Mouse (Mus musculus) MEL-GATA-1-ER (cell line): Measurements from ENCODE around the gene Supt3.
A peak's percentile ranks its signal among the peaks of the same experiment; 100 is the strongest.

Source experiments
- DNase-seq: peaks from one replicate; pipeline ENCODE4 v3.0.0-alpha.2; 2012; ENCODE audit warnings: low read depth; ENCODE audit errors: extremely low read depth

Supt3 gene

DNA sequence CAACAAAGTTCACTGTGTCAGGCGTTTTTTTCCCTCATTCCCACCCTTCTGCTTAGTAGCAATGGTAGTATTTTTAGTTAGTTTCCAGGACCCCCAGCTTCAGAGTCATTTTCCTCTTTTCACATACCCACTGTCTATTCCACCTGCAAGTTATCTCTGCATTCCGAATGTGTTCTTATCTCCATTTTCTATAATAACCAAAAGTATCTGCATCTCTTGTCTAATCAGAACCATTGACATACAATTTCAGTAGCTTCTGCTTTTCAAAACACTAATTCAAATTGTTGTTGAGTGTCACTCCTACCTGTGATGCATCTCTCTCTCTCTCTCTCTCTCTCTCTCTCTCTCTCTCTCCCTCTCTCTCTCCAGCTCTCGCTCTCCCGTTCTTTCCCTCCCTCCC lies 3.4 kb downstream of the Supt3 start:
- DNase-seq = no peak

DNA sequence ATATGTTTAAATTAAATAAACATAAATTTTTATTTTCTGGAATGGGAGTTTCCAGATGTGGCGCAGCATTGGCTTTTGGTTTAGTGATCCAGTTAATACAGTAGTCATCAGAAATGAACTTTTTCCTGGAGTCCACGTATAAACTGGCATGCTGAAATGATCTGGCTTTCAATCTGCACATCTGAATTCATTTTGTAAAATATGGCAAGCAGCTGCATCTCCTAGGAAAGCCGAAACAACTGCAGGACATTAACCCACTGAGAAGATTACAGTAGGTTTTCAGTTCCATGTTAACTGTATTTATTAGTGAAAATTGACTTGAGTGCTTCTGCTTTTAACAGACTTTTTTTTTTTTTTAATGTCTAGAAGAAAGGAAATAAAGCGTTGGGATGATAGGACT lies 5.4 kb downstream of the Supt3 start:
- no peak for DNase-seq

DNA sequence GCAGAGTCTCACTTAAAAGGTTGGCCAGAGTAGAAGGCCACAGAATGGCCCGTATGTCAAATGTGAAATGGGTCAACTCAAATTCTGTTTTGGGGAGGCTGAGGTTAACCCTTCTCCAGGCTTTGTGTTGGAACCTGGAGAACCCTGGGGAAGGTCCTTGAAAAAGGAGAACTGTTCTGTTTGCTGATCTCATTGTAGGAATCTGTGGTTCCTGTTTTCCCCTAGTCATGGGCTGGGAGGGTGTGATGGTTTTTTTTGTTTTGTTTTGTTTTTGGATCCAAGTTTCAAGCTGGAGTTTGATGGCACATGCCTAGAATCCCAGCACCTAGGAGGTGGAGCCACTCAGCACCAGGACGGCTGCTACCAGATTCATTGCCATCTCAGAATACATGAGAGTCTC lies 6.2 kb downstream of the Supt3 start:
- DNase-seq = peak; percentile 55

DNA sequence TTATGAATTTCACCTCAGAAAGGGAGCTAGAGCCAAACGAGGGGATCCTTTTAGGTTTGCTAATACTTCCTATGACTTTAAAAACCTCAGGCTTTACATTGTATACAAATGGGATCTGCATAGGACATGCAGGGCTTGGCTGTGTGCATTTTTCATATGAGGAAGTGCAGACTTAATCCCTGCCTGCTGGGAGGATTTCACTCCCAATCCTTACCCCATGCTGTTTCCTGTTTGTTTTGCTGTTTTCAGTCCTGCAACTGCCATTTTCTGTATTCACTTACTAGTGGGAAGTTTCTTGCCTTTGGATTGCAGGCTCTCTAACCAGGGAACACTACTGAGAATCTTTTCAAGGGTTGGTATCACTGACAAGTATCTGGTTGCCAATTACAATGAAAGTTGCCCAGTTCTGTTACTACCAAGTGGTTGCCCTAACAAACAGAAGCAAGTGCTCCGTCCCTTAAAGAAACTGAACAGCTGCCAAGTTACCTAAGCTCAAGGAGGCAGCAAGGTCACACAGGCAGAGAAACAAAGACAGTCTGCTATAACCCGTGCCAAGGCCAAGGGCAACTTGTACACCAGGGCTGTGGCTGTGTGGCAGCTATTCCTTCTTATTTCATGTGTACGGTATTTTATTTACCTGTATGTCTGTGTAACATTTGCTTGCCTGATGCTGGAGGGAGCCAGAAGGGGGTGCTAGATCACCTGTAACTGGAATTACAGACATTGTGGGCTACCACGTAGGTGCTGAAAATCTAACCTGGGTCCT lies 12.2 kb downstream of the Supt3 start:
- DNase-seq = no peak

DNA sequence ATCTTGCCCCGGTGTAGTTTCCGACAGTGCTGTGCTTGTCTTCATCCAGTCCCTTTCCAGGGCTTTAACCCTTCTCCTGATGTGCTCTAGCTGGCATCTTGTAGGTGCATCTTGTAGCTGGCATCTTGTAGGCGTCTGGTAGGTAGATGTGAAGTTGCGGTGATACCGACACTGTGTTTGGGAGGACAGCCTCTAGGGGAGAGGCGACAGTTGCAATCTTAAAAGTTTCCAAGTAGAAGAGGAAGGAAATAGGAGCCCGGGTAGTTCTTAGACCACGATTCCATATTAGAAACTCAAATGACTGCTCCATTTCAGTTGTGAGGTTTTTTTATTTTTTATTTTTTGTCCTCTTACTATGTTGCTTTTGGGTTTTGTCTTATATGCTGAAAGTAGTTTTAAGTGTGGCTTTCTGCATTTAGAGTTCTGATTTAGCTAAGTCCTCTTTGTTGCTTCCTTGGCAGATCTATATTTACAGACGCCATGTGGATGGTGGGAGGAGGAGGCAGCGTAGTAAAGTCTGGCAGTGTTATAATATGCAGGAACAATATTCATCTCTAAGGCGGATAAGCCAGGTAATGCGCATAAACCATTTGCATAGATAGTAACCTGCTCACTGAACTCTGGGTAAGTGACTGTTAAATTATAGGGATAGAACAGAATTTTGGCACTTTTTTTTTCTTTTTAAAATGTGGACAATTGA lies 15.4 kb downstream of the Supt3 start:
- DNase-seq = no peak

DNA sequence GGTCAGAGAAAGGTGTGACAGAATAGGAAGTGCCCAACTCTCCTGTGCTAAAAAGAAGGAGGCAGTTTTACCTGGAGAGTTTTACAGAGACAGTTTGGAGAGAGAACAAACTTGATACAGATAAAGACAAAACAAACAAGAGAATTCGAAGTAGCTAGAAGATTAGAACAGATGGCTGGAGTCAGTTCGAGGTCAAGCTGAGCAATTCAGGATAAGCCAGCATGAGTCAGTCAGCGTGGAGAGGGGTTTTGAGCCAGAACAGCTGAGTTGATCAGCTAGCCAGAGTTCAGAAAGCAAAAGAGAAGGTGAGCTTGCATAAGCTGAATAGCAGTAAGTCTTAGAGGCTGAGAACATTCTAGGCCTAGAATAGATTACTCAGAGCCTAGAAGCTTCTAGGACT lies 20.4 kb downstream of the Supt3 start:
- DNase-seq = no peak

DNA sequence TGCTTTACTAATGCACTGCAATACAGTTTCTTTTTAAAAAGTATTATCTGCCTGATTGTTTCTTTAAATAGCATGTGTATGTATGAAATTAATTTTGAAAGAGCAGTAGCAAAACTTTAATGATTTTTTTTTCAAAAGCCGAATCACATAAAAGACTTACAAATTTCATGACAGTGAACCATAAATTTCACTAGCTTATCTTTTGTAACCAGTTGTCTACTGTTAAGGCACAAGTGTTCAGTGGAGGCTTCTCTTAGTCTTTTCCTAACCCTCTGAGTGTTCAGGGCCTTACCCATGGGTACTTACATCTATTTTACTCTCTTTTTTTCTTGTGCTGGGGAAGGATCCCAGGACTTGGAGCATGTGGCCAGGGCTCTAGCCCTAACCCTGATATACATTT lies 30.1 kb downstream of the Supt3 start:
- DNase-seq = no peak

DNA sequence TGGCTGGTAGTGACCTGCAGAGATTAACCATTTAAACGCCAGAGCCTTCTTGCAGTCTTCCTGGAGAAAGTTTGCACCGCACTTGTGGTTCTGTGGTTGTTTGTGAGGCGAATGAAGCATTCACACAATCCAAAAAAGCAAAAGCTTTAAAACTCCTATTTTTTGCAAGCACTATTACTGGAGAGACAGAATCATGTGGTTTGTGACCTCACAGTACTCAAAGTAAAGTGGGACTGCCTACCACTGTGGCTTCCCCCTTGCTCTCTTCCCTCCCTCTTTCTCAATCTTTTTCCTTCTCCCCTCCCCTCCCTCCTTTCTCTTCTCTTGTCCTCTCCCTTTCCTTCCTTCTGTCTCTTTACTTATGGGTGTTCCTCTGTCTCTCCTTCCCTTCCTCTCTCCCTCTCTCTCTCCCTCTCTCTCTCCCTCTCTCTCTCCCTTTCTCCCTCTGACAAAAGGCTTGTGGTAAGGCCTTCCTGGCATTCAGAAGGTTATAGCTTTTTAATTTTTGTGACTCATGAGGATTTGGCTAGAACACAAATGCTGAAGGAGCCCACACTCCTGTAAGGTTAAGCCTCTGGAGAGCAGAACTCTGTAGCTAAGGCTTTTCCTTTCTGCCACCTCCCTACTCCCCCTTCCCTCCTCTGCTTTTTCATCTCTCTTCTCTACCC lies 37.7 kb downstream of the Supt3 start, which contains the start of gene Runx2:
Gene Runx2 (minus strand): TSS at position 290 of the 668 bp plus-strand sequence.
- DNase-seq = no peak

DNA sequence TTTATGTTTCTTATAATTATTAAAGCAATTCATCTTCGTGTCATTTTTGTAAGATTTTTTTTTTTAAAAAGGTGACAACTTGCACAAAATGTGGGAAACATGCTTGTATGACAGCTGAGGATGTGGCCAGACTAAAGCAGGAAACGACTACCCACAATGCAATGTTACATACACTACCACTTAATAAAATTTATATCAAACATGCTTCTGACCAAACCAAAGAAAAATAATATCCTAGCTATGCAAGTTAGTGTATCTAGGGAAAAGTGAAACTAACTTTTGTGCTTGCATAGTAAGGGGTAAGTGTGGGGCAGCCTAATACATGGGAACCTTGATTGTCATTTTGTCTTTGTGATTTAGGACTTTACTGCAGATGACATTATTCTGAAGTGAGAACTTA lies 41.9 kb downstream of the Supt3 start:
- DNase-seq = no peak

DNA sequence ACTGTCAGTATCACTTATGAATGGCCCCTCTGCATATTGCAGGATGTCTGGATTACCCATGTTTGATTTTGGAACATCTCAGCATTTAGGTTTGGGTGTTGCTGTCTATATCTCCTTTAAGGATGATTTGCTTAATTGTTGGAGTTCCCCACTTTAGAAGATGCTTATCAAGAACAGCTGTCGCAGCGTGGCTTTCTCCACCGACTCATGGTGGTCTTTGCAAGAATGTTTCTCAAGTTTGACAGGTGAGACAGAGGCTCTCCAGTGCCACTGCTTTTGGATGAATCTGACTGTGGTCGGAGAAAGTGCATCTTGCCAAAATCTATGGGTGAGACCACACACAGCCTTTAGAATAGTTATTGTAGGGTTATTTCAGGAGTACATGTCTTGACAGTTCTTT lies 42.9 kb downstream of the Supt3 start:
- no peak for DNase-seq

DNA sequence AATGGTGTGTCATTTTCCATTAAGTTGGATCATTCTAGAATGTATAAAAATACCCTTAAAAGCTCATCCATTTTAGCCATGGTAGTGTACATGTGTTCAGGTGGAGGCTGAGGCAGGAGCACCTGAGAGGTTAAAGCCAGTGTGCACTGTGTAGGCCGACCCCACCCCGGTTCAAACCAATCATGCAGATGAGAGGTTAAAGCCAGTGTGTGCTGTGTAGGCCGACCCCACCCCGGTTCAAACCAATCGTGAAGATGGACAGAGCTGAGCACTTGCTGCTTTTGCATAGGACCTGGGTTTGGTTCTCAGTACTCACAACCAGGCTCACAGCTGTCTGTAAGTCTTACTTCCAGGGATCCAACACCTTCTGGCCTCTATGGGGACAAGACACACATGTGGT lies 45.0 kb downstream of the Supt3 start:
- no peak for DNase-seq

DNA sequence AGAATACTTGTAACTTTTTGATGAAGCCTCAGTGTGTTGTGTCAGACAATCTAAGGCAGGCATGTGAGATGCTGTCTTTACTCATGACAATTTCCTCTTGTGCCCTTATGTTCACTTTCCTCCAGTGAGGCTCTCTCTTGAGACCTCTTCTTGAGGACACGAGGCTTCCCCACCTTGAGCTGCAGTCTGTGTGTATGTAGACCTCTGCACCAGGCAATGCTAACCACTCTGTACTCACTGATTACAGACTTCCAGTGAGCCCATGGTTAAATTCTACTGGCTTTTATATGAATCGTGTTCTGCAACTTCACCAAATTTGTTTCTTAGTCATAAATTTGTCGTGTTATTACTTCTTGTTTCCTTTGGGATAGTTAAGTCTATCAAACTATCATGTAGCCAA lies 50.2 kb downstream of the Supt3 start:
- DNase-seq = no peak

DNA sequence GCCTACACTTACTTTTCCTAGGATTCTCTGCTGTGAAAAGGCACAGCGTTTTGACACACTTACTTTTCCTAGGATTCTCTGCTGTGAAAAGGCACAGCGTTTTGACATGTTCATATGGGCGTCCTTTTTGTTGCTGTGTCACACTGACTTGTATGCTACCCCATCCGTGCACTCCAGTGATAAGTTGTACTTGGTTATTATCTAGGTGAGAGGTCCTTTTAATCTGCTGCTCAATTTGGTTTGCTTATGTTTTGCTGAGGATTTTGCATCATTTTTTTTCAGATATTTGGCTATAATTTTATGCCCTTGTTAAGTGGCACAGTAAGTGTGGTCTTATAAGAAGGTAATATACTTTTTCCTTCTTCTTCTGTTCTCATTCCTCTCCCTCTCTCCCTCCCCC lies 51.0 kb downstream of the Supt3 start:
- peak; percentile 36 for DNase-seq

DNA sequence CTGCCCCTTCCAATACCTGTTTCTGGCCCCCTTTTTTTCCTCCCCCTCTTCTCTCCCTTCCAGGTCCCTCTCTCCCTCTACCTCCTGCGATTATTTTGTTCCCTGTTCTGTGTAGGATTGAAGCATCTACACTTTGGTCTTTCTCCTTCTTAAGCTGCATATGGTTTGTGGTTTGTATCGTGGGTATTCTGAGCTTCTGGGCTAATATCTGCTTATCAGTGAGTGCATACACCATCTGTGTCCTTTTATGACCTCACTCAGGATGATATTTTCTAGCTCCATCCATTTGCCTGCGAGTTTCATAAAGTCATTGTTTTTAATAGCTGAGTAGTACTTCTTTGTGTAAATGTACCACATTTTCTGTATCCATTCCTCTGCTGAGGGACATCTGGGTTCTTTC lies 52.6 kb downstream of the Supt3 start:
- DNase-seq = peak; percentile 56

DNA sequence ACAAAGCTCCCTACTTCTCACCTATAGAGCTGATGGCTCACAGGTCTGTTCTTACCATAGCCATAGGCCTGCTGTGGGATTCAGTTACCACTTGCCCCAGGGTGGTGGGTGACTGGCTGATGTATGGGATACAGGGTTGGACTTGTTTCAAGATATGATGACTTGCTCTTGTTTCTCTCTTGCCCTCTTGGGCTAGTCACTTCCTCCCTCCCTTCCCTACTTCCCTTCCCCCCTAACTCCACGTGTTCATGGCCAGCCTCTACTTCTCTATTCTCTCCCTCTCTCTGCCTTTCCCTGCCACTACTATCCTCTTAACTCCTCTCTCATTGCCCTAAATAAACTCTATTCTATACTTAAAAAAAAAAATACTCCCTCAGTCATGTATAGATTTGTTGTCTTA lies 54.2 kb downstream of the Supt3 start:
- DNase-seq = peak; percentile 24

DNA sequence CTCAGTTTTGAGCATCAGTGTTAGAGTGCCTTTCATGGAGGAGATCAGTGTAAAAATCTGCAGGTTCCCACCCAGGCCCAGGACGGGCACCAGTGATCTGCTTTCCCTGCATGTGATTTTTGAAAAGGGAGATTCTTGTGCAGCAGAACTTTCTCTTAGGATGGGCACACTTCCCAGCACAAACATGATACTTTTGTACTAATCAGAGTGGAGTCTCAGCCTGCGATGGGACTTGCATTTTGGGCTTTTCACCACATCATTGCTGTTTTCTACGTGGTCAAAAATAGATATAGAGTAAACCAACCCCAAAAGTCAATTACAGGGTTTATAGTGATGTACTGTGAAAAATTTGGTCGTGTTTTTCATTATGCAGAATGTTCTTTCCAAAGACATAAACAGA lies 65.2 kb downstream of the Supt3 start:
- no peak for DNase-seq

DNA sequence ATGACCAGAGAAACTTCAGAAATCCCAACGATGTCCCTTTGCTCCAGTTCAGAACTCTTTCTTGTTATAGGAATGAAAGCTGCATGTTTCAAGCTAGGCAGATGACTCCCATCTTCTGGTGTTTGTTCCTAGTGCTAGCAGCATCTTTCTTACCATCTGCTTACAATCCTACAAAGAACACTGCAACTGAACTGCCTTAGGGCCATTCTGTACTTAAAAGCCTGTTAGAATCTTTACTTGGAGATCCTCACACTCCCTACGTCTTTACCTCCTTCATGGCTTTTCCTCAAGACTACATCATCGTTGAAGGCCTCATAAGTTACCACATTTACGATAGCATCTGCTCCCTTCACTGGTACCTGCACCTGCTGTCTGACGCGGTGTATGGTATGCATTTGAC lies 86.2 kb downstream of the Supt3 start:
- no peak for DNase-seq

DNA sequence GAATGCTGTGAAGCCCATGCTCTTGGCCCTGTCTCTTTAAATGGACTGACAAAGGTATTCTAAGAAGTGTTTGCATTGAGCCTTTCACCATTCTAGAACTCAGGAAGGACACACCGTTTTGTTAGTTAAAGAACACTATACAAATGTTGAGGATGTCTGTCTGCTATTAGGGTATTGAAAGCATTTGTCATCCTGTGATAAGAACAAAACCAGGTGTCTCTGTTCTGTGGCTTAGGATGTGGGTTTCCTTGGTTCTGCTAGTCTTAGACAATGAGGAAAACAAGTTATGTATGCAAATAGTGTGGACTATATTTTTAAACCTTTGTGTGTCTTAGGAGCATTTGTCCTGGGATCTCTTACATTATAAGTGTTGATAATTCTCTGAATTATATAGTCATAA lies 116.6 kb downstream of the Supt3 start:
- no peak for DNase-seq

DNA sequence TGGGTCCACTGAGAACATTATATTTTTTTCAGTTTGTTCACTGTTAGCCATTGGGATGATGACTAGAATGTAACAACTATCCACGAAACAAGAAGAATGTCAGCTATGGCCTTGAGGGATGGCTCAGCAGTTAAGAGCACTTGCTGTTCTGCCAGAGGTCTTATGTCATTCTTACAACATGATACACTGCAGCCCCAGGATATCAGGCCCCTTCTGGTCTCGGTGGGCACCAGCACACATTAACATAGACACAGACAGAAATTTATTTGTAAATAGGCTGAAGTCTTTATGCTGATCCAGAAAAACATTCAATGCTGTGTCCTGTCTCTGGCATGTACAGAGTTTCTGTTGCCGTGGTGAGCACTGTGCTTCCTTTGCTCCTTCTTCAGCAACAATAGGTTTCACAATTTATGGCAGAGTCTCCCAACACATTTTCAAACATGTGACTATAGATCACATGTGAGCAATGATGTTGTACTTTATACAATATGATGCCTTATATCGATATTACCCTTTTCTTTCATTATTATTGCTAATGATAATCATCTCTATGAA lies 166.7 kb downstream of the Supt3 start:
- no peak for DNase-seq

DNA sequence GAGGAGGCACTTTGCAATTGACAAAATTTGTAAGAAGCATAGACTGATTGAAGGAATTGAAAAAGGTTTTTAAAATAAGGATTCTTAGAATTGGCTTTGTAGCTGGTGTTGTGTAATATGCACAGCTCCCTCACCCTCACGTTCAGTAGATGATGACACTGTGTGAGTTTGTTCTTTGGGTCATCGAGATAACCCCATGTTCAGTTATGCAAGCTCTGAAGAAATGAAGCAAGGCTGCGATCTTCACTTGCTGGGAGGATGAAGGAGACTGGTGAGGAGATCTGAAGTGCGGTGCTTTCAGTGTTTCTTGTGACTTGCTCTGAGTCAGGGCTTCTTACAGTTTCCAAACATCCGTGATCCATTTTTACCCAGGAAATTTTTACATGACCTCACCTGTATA lies 168.4 kb downstream of the Supt3 start:
- DNase-seq = no peak

DNA sequence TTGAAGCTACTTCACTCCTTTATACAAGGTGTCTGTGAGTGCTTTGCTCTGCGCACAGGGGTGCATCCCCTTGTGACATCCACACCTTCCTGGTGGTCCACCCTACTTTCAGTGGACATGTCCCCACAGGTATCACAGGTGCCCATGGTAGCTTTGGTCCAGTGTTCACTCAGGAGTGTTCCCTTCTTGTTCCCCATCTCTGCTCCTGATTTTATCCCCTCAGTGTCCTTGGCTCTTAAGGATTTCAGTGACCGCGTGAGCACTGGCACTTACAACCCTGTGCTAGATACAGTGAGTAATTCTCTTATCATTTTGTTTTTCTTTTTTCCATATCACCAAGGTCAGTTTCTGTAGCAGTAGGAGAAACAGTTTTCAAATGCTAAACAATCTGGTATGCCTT lies 171.4 kb downstream of the Supt3 start:
- DNase-seq = no peak

DNA sequence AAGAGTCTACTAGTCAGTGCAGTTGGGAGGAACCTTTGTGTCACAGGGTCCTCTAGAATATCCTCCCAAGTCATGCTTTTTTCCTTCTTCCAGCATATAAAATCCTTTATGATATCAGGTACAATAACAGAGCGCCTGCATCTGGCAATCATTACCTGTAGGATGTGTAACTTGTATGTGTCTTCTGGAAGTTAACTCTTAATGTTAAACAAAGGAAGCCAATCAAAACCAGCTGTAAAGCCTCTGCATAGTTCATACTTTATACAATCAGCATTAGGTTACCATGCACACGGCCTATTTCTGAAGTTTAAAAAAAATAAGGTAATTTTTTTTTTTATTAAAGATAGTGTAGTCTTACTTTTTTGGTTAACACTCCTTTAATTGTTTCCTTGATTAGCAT lies 179.7 kb downstream of the Supt3 start:
- DNase-seq = no peak
